Mouse (Mus musculus) heart, adult 9 months (tissue): Measurements from ENCODE around the gene Kcmf1.
"Not testable (repeated sequence)": the region's sequence is repeated elsewhere in the genome, so short reads cannot be mapped to it uniquely, and the experiment has no call there.

Source experiments
- DNase-seq, 2 experiments: peaks; one replicate each; pipeline ENCODE4 v3.0.0; 2022; ENCODE audit warnings: low spot score in 2 of 2

Gene Kcmf1

GRCm38 (mm10) chr6:72899201-72899780 lies 488 bp downstream of the Kcmf1 start:
- DNase-seq = peak; percentile 63 to 67

DNA sequence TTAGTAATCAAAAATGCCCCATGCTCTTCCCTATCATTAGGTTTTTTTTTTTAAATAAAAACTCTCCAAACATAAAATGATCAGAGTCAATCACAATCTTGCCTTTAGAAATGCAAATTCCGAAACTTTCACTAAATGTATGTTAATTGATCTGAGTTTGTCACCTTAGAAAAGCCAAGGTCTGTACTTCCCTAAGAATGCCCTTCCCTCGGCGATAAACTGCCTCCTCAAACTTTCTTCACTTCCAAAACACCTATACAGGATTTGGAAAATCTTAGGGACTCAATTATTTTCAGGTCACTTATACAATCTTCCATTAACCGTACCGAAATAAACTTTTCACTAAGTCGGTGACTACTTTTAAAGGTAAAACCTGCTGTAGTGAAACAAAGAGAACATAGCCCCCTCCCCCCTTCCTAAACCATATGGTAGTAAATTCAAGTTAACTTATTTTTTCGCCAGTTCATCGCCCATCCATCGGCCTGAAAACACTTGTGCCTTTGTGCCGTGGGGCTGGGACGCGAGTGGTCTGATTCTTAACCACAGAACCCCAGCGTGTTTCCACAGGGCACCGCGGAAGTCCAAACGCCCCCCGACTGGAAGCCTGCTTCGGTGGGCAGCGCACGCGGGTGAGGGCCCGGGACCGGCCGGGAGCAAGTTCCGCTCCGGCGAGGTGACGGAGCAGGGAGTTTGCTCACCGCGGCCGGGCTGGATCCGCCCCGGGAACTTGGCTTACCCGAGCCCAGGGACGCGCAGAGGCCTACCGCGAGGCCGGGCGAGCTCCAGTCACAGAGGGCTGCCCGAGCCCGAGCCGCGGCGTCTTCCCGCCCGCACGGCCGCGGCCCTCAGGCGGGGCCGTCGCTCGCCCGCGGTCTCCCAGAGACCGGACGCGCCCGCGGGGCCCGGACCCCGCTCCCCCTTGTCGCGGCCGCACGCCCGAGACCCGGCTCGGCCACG lies 1.3 kb downstream of the Kcmf1 start:
- DNase-seq = peak; percentile 58 to 64

- peak; percentile 31 to 57 for DNase-seq
These were observed 4.8 kb downstream of the Kcmf1 start for GRCm38 (mm10) chr6:72895000-72895399.

GRCm38 (mm10) chr6:72891238-72891637 lies 8.5 kb downstream of the Kcmf1 start:
- no peak for DNase-seq

DNA sequence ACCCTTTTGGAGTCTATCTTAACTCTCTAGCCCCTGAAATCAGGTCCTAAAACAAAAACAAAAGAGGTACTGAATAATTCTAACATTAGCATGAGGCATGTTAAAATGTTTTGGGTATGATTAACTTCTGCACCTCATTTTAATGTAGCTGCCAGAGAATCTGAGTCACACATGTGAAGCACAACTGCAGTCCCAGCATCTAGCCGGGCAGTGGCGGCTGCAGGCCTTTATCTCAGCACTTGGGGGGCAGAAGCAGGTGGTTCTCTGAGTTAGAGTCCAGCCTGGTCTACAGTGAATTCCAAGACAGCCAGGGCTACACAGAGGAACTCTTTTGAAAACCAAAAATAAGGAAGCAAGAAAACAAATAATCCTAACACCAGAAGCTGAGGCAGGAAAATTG lies 11.1 kb downstream of the Kcmf1 start:
- no peak for DNase-seq

DNA sequence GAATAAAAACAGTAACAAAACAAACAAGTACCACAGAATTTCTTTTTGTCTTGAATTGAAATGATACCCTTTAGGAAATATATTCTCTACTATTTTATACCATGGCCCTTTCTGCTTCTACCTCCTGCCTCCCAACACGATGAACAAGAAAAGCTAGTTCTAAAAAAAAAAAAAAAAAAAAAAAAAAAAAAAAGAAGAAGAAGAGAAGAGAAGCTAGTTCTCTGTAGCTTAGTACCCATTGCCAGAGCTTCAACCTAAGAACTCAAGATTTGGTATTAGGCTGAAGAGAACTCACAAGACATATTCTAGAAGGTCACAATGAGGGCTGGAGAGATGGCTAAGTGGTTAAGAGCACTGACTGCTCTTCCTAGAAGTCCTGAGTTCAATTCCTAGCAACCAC lies 14.5 kb downstream of the Kcmf1 start:
- no peak for DNase-seq

- no peak for DNase-seq
These were observed 15.0 kb downstream of the Kcmf1 start for GRCm38 (mm10) chr6:72884767-72885166.

GRCm38 (mm10) chr6:72882661-72883458 lies 16.9 kb downstream of the Kcmf1 start:
- DNase-seq = peak; percentile 30 to 40

- DNase-seq = no peak
These were observed 17.6 kb downstream of the Kcmf1 start for GRCm38 (mm10) chr6:72882222-72882621.

DNA sequence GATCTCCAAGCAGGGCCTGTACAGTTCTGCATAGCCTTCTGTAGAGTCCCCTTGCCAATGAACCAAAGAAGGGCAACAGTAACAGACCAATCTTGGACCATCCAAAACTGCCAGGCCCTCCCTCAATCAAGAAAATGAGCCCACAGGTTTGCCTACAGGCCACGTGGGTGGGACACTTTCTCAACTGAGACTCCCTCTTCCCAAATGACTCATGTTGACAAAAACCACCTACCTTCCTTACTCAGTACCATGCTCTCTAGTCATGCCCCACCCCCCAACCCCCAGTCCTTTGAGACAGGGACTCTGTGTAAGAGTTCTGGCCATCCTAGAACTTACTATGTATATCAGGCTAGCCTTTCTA lies 18.2 kb downstream of the Kcmf1 start:
- no peak for DNase-seq

GRCm38 (mm10) chr6:72880913-72881618 lies 18.7 kb downstream of the Kcmf1 start:
- no peak for DNase-seq

DNA sequence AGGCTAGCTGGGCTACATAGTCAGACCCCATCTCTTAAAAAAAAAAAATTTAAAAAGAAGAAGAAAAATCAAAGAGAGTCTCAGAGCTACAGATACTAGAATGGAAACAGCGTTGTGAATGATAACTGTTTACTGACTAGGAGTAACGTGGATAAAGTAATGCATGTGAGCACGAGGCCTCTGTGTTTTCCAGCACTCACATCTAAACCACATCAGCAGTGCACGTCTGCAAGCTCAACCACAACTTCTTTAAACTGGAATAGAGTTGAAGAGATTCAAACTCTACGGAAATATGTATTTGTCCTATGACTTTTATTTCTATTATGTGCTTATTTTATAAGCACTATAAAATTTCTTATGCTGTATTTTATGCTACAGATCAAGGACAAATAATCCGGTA lies 23.1 kb downstream of the Kcmf1 start:
- DNase-seq = no peak

GRCm38 (mm10) chr6:72873338-72873737 lies 26.4 kb downstream of the Kcmf1 start:
- peak; percentile 63 to 81 for DNase-seq

DNA sequence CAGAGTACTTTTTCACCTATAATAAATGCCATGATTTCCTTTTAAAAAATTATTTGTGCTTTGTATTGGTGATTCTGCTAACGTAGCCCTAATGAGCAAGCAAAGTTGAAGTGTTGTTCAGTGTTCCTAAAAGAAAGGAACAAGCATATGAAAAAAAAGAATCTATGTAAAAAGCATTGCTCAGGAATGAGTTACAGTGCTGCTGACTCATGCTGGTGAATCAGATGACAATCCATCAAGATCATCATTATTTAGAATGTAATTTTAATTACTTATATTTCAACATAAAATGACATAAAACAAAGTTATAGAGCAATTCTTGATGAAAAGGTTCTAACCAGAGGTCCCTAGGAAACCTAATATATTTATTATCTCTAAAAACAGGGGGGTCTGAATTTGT lies 27.5 kb downstream of the Kcmf1 start:
- no peak for DNase-seq

DNA sequence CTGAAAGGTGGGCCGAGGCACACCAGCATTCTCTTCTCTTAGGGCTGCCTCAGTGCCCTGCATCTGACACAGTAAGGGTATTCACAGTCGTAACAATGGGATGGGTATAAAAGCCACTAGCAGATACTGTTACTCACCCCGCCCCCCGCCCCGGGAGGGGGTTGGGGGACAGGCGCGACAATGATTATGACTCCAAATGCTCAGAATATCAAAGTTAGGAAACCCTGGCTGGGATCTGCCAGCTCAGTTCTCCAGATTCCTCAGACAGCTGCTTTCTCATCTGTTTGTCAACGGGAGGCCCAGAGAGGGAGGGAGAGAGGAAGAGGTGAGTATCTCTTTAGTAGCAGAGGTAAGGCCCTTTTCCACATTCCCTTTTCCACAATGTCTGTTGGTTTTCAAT lies 30.2 kb downstream of the Kcmf1 start:
- no peak for DNase-seq

DNA sequence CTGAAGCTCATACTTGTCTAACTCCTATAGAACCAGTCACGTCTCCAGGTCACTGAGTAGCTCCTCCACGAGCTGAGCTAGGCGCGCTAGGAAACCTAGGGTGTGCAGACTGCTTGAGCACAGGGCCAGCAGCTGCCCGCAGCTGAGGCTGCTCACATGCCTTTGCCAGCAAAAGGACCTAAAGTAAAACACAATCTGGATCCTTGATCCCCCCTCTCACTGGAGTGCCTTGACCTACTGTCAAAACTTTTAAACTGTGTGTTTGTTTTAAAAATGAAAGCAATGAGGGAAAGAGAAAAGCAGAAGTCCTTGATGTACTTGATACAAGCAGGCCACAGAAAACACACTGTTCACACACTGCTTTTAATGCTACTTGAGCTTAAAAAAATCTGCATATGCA lies 31.1 kb downstream of the Kcmf1 start:
- no peak for DNase-seq

GRCm38 (mm10) chr6:72867746-72868145 lies 32.0 kb downstream of the Kcmf1 start:
- DNase-seq = no peak

GRCm38 (mm10) chr6:72866232-72866631 lies 33.5 kb downstream of the Kcmf1 start:
- DNase-seq = no peak

- DNase-seq = not testable (repeated sequence)
These were observed 37.1 kb downstream of the Kcmf1 start for GRCm38 (mm10) chr6:72862686-72863085.

DNA sequence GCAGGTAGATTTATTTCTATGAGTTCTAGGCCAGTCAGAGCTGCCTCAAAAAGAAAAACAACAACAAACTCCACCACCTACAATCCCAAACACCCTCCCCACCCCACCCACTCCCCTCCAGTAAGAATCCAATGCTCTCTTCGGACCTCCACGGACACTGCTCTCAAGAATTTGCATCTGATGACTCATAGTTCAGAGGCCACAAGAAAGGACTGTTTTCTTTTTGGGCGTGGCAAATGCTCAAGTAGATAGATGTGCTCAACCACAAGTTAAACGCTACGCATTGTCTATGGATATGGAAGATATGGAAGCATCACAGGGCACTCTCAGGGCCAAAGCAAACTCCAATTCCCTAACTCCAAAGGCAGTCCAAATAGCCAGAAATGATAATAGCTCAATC lies 45.5 kb downstream of the Kcmf1 start:
- DNase-seq = no peak

GRCm38 (mm10) chr6:72852180-72852579 lies 47.6 kb downstream of the Kcmf1 start:
- no peak for DNase-seq

DNA sequence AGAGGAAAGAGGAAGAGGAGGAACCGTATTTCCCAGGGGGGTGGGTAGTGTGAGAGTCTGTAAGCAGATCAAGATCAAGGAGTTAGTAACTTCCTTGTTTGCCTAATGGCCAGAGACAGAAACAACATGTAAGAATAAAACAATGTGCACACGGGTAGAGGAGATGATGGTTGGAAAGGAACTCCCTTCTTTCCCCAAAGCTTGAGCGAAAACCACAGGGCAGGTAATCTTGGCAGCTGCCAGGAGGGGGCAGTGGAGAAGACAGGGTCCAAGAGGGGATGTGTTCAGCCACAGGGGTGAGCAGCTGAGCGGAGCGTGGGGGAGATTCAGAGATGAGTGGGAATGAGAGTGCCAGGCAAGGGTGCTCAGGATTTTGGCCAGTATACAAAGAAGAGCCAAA lies 48.1 kb downstream of the Kcmf1 start:
- DNase-seq = no peak
